Comparison of ENCODE assay signal across 28 mouse cellular contexts in genomic region chr2:9207963-9208362, GRCm38 (mm10).
"Had no signal": no experiment of that assay in that cellular context is flagged by ENCODE, and none has a peak within 500 bp of the region (broad histone marks: within the 10 kb centered on the region; RNA-seq: fewer than 3 reads in every experiment).

No protein-coding gene starts in this region.

- H3K4me2 ChIP-seq: embryonic facial prominence, embryonic 12.5 days; embryonic facial prominence, embryonic 13.5 days; embryonic facial prominence, embryonic 15.5 days; forebrain, embryonic 12.5 days; forebrain, embryonic 13.5 days; forebrain, embryonic 15.5 days had no signal

- H3K27ac ChIP-seq: embryonic facial prominence, embryonic 10.5 days; embryonic facial prominence, embryonic 12.5 days; embryonic facial prominence, embryonic 13.5 days; embryonic facial prominence, embryonic 15.5 days; forebrain, embryonic 10.5 days; forebrain, embryonic 12.5 days; forebrain, embryonic 13.5 days; forebrain, embryonic 15.5 days; gastrocnemius, adult 2 months had no signal

- H3K4me1 ChIP-seq: embryonic facial prominence, embryonic 10.5 days; embryonic facial prominence, embryonic 12.5 days; embryonic facial prominence, embryonic 13.5 days; embryonic facial prominence, embryonic 15.5 days; forebrain, embryonic 12.5 days; forebrain, embryonic 13.5 days; forebrain, embryonic 15.5 days had no signal

- H3K9ac ChIP-seq: embryonic facial prominence, embryonic 12.5 days; embryonic facial prominence, embryonic 13.5 days; embryonic facial prominence, embryonic 15.5 days; forebrain, embryonic 12.5 days; forebrain, embryonic 13.5 days; forebrain, embryonic 15.5 days; forebrain, postnatal 0 days had no signal

- H3K9me3 ChIP-seq: embryonic facial prominence, embryonic 10.5 days; embryonic facial prominence, embryonic 12.5 days; embryonic facial prominence, embryonic 13.5 days; embryonic facial prominence, embryonic 15.5 days; forebrain, embryonic 10.5 days; forebrain, embryonic 12.5 days; forebrain, embryonic 13.5 days; forebrain, embryonic 15.5 days had no signal

- H3K27me3 ChIP-seq: embryonic facial prominence, embryonic 12.5 days; embryonic facial prominence, embryonic 13.5 days; embryonic facial prominence, embryonic 15.5 days; forebrain, embryonic 12.5 days; forebrain, embryonic 13.5 days; forebrain, embryonic 15.5 days had no signal

- H3K4me3 ChIP-seq: embryonic facial prominence, embryonic 10.5 days; embryonic facial prominence, embryonic 12.5 days; embryonic facial prominence, embryonic 13.5 days; embryonic facial prominence, embryonic 15.5 days; erythroblast, embryonic 14.5 days; forebrain, embryonic 10.5 days; forebrain, embryonic 12.5 days; forebrain, embryonic 13.5 days; forebrain, embryonic 15.5 days; gastrocnemius, adult 2 months had no signal

- DNase-seq: cerebellum, adult 2 months; cerebellum, adult 8-10 months; cerebellum, adult 9-10 months; cerebellum, adult 9-11 months; cerebellum, postnatal 10 days; cerebellum, postnatal 14 days; cerebellum, postnatal 25 days; cerebellum, postnatal 36 days; embryo, embryonic 11 days; gastrocnemius, adult 2 months; gastrocnemius, postnatal 10 days; gastrocnemius, postnatal 14 days; gastrocnemius, postnatal 25 days; gastrocnemius, postnatal 36 days; heart, adult 11 months; heart, adult 18-20 months had no signal

- H3K36me3 ChIP-seq: embryonic facial prominence, embryonic 10.5 days; embryonic facial prominence, embryonic 12.5 days; embryonic facial prominence, embryonic 13.5 days; embryonic facial prominence, embryonic 15.5 days; forebrain, embryonic 10.5 days; forebrain, embryonic 12.5 days; forebrain, embryonic 15.5 days had no signal

- ATAC-seq: forebrain, embryonic 13.5 days; forebrain, embryonic 14.5 days; forebrain, embryonic 15.5 days; forebrain, embryonic 16.5 days; forebrain, postnatal 0 days had no signal
